Mouse (Mus musculus): Measurements from ENCODE around the gene Lctl. TPM values are rescaled to one million over a fixed set of nuclear protein-coding genes. Genes with fewer than 3 reads are reported as not detected.

Lctl gene
- total RNA-seq, 2 experiments from 2014 or later, result not detected

GRCm38 (mm10) chr9:64184166-64184840 lies 67.4 kb downstream of the Lctl start:
- no peak for DNase-seq (ENCODE audit: low spot score in 2 of 2)

Other genes with a start within 250 kb of the Lctl start
- 1 to 10 TPM; 1.3 to 2.5 TPM for gene Smad6, start 95.1 kb upstream of the Lctl start, total RNA-seq (2021)
- gene Zwilch, start 56.0 kb downstream of the Lctl start, total RNA-seq (2021), result 1 to 10 TPM; 2.2 to 3.1 TPM
- gene Rpl4, start 56.2 kb downstream of the Lctl start, total RNA-seq (2021), result 100 to 1,000 TPM; 658 to 671 TPM
- 10 to 100 TPM; 15.6 to 19.6 TPM for gene Snapc5, start 62.1 kb downstream of the Lctl start, total RNA-seq (2021)
- 1 to 10 TPM; 2.4 to 2.9 TPM for gene Uchl4, start 118.1 kb downstream of the Lctl start, total RNA-seq (2021)
- 100 to 1,000 TPM; 354 to 355 TPM for gene Map2k1, start 136.5 kb downstream of the Lctl start, total RNA-seq (2021)
- gene Tipin, start 164.4 kb downstream of the Lctl start, total RNA-seq (2021), result 10 to 100 TPM; 11.8 to 15.2 TPM
- gene Dis3l, start 224.1 kb downstream of the Lctl start, total RNA-seq (2021), result 10 to 100 TPM; 26.3 to 30.0 TPM

Data from layer of hippocampus, adult 18-20 months (tissue).